Mouse (Mus musculus): ENCODE data around the gene Btn2a2.

DNA sequence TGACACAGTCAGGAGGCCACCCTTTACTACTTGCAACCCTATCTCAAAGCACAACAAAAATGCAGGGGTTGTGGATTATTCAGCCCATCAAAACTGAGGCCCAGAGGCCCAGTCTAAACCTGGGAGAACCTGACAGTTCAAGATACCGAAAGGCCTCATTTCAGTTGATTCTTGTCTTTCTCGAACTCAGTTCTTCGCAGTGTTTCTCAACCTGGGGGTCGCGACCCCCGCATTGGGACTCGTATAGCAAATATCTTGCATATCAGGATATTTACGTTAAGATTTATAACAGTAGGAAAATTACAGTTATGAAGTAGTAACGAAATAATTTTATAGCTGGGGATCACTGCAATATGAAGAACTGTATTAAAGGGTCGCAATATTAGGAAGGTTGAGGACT, 37.2 kb upstream of the Btn2a2 start:
- no peak for TF ChIP-seq POLR2A (IDR thresholded peaks at IDR 0.05; ENCODE audit: borderline replicate concordance, insufficient read depth, low read length)
- TF ChIP-seq CTCF (IDR thresholded peaks at IDR 0.05; ENCODE audit: borderline replicate concordance, insufficient read depth, low read depth, low read length), result no peak

Data from cerebellum, adult 2 months (tissue).